Mouse (Mus musculus) hindbrain, embryonic 15.5 days (tissue): ENCODE measurements around the gene Itgb3bp. TPM values are rescaled to one million over a fixed set of nuclear protein-coding genes. Genes with fewer than 3 reads are reported as not detected.
A peak's percentile ranks its signal among the peaks of the same experiment; 100 is the strongest.

Experiments
- ATAC-seq: fragments of 200-750 bp; cut with Nextera tagmentation; 2 replicates; pipeline ENCODE4 v1.8.0; 2017; ENCODE audit warnings: low read depth, moderate number of reproducible peaks, moderate TSS enrichment; ENCODE audit not compliant: low FRiP score
- H3K27ac ChIP-seq: fragments of 300-500 bp; sonication (generic); replicated peaks from 2 replicates; pipeline ENCODE4 v1.5.1; 2015; ENCODE audit warnings: mild to moderate bottlenecking, inconsistent platforms
- H3K27me3 ChIP-seq: fragments of 300-500 bp; sonication (generic); 2 replicates; pipeline ENCODE4 v1.6.1; 2015; ENCODE audit warnings: control low read depth, inconsistent platforms
- H3K36me3 ChIP-seq: fragments of 300-500 bp; sonication (generic); 2 replicates; pipeline ENCODE4 v1.6.1; 2015; ENCODE audit warnings: control low read depth, inconsistent platforms
- H3K4me1 ChIP-seq: fragments of 300-500 bp; sonication (generic); replicated peaks from 2 replicates; pipeline ENCODE4 v1.6.1; 2015; ENCODE audit warnings: control low read depth, inconsistent platforms
- H3K4me2 ChIP-seq: fragments of 300-500 bp; sonication (generic); 2 replicates; pipeline ENCODE4 v1.6.1; 2015; ENCODE audit warnings: moderate library complexity, mild to moderate bottlenecking, inconsistent platforms
- H3K4me3 ChIP-seq: fragments of 300-500 bp; sonication (generic); 2 replicates; pipeline ENCODE4 v1.5.1; 2015; ENCODE audit warnings: mild to moderate bottlenecking, inconsistent platforms
- H3K9ac ChIP-seq: fragments of 300-500 bp; sonication (generic); 2 replicates; pipeline ENCODE4 v1.6.1; 2015; ENCODE audit warnings: inconsistent platforms
- H3K9me3 ChIP-seq: fragments of 300-500 bp; sonication (generic); 2 replicates; pipeline ENCODE4 v1.6.1; 2016; ENCODE audit warnings: control low read depth, inconsistent platforms
- WGBS: fragments of 180-500 bp; shearing (Covaris S2); methylation state at CpG from one replicate; pipeline ENCODE4 v1.1.7; 2015; 5-methylcytosine and 5-hydroxymethylcytosine counted together
- polyA plus RNA-seq: library from polyadenylated mRNA; unstranded; fragments of >200 nt; fragmentation: Nextera tagmentation; extraction: Ambion mirVana; gene quantifications from 2 replicates; pipeline ENCODE4 v1.2.1, GENCODE M21; 2015

Itgb3bp gene
- 14.5 and 19.0 TPM in 2 replicates for polyA plus RNA-seq

- H3K4me1 ChIP-seq: peaks cover 19% of the 10 kb centered on the region
- H3K36me3 ChIP-seq: no peaks in the 10 kb centered on the region
- 1% methylated on average over 57 of the region's 57 CpGs for WGBS
- no peaks in the 10 kb centered on the region for H3K9me3 ChIP-seq
- peak within 1 kb of the TSS; percentile 58 for H3K4me3 ChIP-seq
- H3K9ac ChIP-seq: peak within 1 kb of the TSS; percentile 78
- peak within 1 kb of the TSS; percentile 93 for H3K27ac ChIP-seq
- peak within 1 kb of the TSS; percentile 82 for H3K4me2 ChIP-seq
- no peaks in the 10 kb centered on the region for H3K27me3 ChIP-seq
- peak; percentile 95 for ATAC-seq
Observed at GRCm38 (mm10) chr4:99929613-99930517, at the start of gene Itgb3bp. TSS of gene Itgb3bp (minus strand) at chr4:99929813.

- no peak for ATAC-seq
Observed at GRCm38 (mm10) chr4:99979326-99979725, 49.7 kb upstream of the Itgb3bp start.

GRCm38 (mm10) chr4:99974375-99974774 lies 44.8 kb upstream of the Itgb3bp start:
- no peak overlapping the region for H3K4me2 ChIP-seq
- H3K4me3 ChIP-seq: no peak overlapping the region
- H3K9ac ChIP-seq: no peak overlapping the region
- peak; percentile 38; the same call in 1 of the 2 replicates for ATAC-seq
- H3K27ac ChIP-seq: no peak overlapping the region
- WGBS: 63% methylated on average over 5 of the region's 5 CpGs
- H3K4me1 ChIP-seq: no peaks in the 10 kb centered on the region
- H3K27me3 ChIP-seq: no peaks in the 10 kb centered on the region
- peaks cover 12% of the 10 kb centered on the region; the same call in 1 of the 2 replicates for H3K36me3 ChIP-seq
- no peaks in the 10 kb centered on the region for H3K9me3 ChIP-seq

More at GRCm38 (mm10) chr4:99979326-99979725, 49.7 kb upstream of the Itgb3bp start:
- no peak overlapping the region for H3K4me2 ChIP-seq
- H3K36me3 ChIP-seq: no peaks in the 10 kb centered on the region
- no peaks in the 10 kb centered on the region for H3K4me1 ChIP-seq
- H3K27me3 ChIP-seq: no peaks in the 10 kb centered on the region
- no peak overlapping the region for H3K4me3 ChIP-seq
- 88% methylated on average over 5 of the region's 5 CpGs for WGBS
- no peak overlapping the region for H3K27ac ChIP-seq
- H3K9me3 ChIP-seq: no peaks in the 10 kb centered on the region
- no peak overlapping the region for H3K9ac ChIP-seq

- Histone ChIP-seq H3K4me2 (no peak overlapping the region), H3K4me3 (no peak overlapping the region), H3K27ac (no peak overlapping the region), H3K4me1 (no peaks in the 10 kb centered on the region), H3K9me3 (no peaks in the 10 kb centered on the region), H3K36me3 (peaks cover 12% of the 10 kb centered on the region; the same call in 1 of the 2 replicates), H3K9ac (no peak overlapping the region), H3K27me3 (no peaks in the 10 kb centered on the region)
- ATAC-seq: no peak
- 100% methylated on average over 1 of the region's 1 CpGs for WGBS
Observed at GRCm38 (mm10) chr4:99973931-99974330, 44.3 kb upstream of the Itgb3bp start.

- Histone ChIP-seq H3K4me3 (no peak overlapping the region), H3K9me3 (no peaks in the 10 kb centered on the region), H3K4me2 (no peak overlapping the region), H3K36me3 (peaks cover 17% of the 10 kb centered on the region; the same call in 1 of the 2 replicates), H3K27me3 (no peaks in the 10 kb centered on the region), H3K4me1 (no peaks in the 10 kb centered on the region), H3K9ac (no peak overlapping the region), H3K27ac (no peak overlapping the region)
- WGBS: 87% methylated on average over 6 of the region's 6 CpGs
- no peak for ATAC-seq
Observed at GRCm38 (mm10) chr4:99972886-99973285, 43.3 kb upstream of the Itgb3bp start.

- Histone ChIP-seq H3K9me3 (no peaks in the 10 kb centered on the region), H3K9ac (no peak overlapping the region), H3K27ac (no peak overlapping the region), H3K4me2 (no peak overlapping the region), H3K4me1 (no peaks in the 10 kb centered on the region), H3K27me3 (no peaks in the 10 kb centered on the region), H3K36me3 (peaks cover 31% of the 10 kb centered on the region), H3K4me3 (no peak overlapping the region)
- ATAC-seq: no peak
- WGBS: 65% methylated on average over 4 of the region's 4 CpGs
Observed at GRCm38 (mm10) chr4:99970097-99970496, 40.5 kb upstream of the Itgb3bp start.

GRCm38 (mm10) chr4:99969328-99969727 lies 39.7 kb upstream of the Itgb3bp start:
- Histone ChIP-seq H3K4me3 (no peak overlapping the region), H3K4me1 (no peaks in the 10 kb centered on the region), H3K9ac (no peak overlapping the region), H3K4me2 (no peak overlapping the region), H3K27ac (no peak overlapping the region), H3K36me3 (peaks cover 37% of the 10 kb centered on the region), H3K9me3 (no peaks in the 10 kb centered on the region), H3K27me3 (no peaks in the 10 kb centered on the region)
- no peak for ATAC-seq
- WGBS: 30% methylated on average over 5 of the region's 5 CpGs

GRCm38 (mm10) chr4:99966555-99966954 lies 36.9 kb upstream of the Itgb3bp start:
- Histone ChIP-seq H3K4me2 (no peak overlapping the region), H3K27me3 (no peaks in the 10 kb centered on the region), H3K36me3 (peaks cover 35% of the 10 kb centered on the region), H3K9me3 (no peaks in the 10 kb centered on the region), H3K27ac (no peak overlapping the region), H3K4me3 (no peak overlapping the region), H3K9ac (no peak overlapping the region), H3K4me1 (no peaks in the 10 kb centered on the region)
- no peak for ATAC-seq
- 87% methylated on average over 6 of the region's 6 CpGs for WGBS

- no peaks in the 10 kb centered on the region for H3K27me3 ChIP-seq
- H3K36me3 ChIP-seq: peaks cover 11% of the 10 kb centered on the region
- H3K4me1 ChIP-seq: no peaks in the 10 kb centered on the region
- no peak overlapping the region for H3K9ac ChIP-seq
- no peaks in the 10 kb centered on the region for H3K9me3 ChIP-seq
- no peak overlapping the region for H3K4me2 ChIP-seq
- no peak overlapping the region for H3K27ac ChIP-seq
- 89% methylated on average over 3 of the region's 3 CpGs for WGBS
- ATAC-seq: no peak
- H3K4me3 ChIP-seq: no peak overlapping the region
Observed at GRCm38 (mm10) chr4:99959308-99959707, 29.7 kb upstream of the Itgb3bp start.

- H3K27ac ChIP-seq: no peak overlapping the region
Observed at GRCm38 (mm10) chr4:99958084-99958815, 28.6 kb upstream of the Itgb3bp start.

GRCm38 (mm10) chr4:99957186-99957585 lies 27.6 kb upstream of the Itgb3bp start:
- Histone ChIP-seq H3K9me3 (no peaks in the 10 kb centered on the region), H3K4me3 (no peak overlapping the region), H3K9ac (no peak overlapping the region), H3K4me1 (no peaks in the 10 kb centered on the region), H3K4me2 (no peak overlapping the region), H3K27me3 (no peaks in the 10 kb centered on the region), H3K27ac (no peak overlapping the region), H3K36me3 (no peaks in the 10 kb centered on the region)
- no peak for ATAC-seq
- WGBS: 94% methylated on average over 4 of the region's 4 CpGs

More at GRCm38 (mm10) chr4:99958084-99958815, 28.6 kb upstream of the Itgb3bp start:
- H3K9ac ChIP-seq: no peak overlapping the region
- H3K9me3 ChIP-seq: no peaks in the 10 kb centered on the region
- H3K4me3 ChIP-seq: no peak overlapping the region
- H3K4me2 ChIP-seq: no peak overlapping the region
- no peaks in the 10 kb centered on the region for H3K27me3 ChIP-seq
- ATAC-seq: no peak
- H3K36me3 ChIP-seq: peaks cover under 1% of the 10 kb centered on the region; the same call in 1 of the 2 replicates
- no peaks in the 10 kb centered on the region for H3K4me1 ChIP-seq
- WGBS: 87% methylated on average over 7 of the region's 7 CpGs

- no peak overlapping the region for H3K4me3 ChIP-seq
- WGBS: 78% methylated on average over 10 of the region's 10 CpGs
- no peak overlapping the region for H3K27ac ChIP-seq
- no peaks in the 10 kb centered on the region for H3K27me3 ChIP-seq
- no peaks in the 10 kb centered on the region for H3K4me1 ChIP-seq
- H3K4me2 ChIP-seq: no peak overlapping the region
- H3K9ac ChIP-seq: no peak overlapping the region
- no peak for ATAC-seq
- H3K9me3 ChIP-seq: no peaks in the 10 kb centered on the region
- H3K36me3 ChIP-seq: no peaks in the 10 kb centered on the region
Observed at GRCm38 (mm10) chr4:99955396-99955795, 25.8 kb upstream of the Itgb3bp start.
